Mouse (Mus musculus) forebrain, embryonic 16.5 days (tissue): ENCODE data around the gene Dolk. TPM values are rescaled to one million over a fixed set of nuclear protein-coding genes. Genes with fewer than 3 reads are reported as not detected.

Experiments used
- ATAC-seq: fragments of 200-750 bp; cut with Nextera tagmentation; 2 replicates; pipeline ENCODE4 v1.8.0; 2017; ENCODE audit warnings: mild to moderate bottlenecking, moderate library complexity
- H3K27ac ChIP-seq: fragments of 300-500 bp; sonication (generic); 2 replicates; pipeline ENCODE4 v1.5.1; 2014; ENCODE audit warnings: low read length, control low read depth
- H3K27me3 ChIP-seq: fragments of 300-500 bp; sonication (generic); replicated peaks from 2 replicates; pipeline ENCODE4 v1.6.1; 2014; ENCODE audit warnings: low read length; ENCODE audit not compliant: control insufficient read depth, insufficient read depth
- H3K36me3 ChIP-seq: fragments of 300-500 bp; sonication (generic); 2 replicates; pipeline ENCODE4 v1.6.1; 2014; ENCODE audit not compliant: control insufficient read depth, insufficient read depth
- H3K4me1 ChIP-seq: fragments of 300-500 bp; sonication (generic); replicated peaks from 2 replicates; pipeline ENCODE4 v1.6.1; 2014; ENCODE audit warnings: low read length; ENCODE audit not compliant: control insufficient read depth, insufficient read depth
- H3K4me2 ChIP-seq: fragments of 300-500 bp; sonication (generic); 2 replicates; pipeline ENCODE4 v1.6.1; 2014; ENCODE audit warnings: mild to moderate bottlenecking, low read length, control low read depth
- H3K4me3 ChIP-seq: fragments of 300-500 bp; sonication (generic); replicated peaks from 2 replicates; pipeline ENCODE4 v1.5.1; 2014; ENCODE audit warnings: mild to moderate bottlenecking, low read length, control low read depth
- H3K9ac ChIP-seq: fragments of 300-500 bp; sonication (generic); replicated peaks from 2 replicates; pipeline ENCODE4 v1.6.1; 2014; ENCODE audit warnings: low read depth, low read length, control low read depth
- H3K9me3 ChIP-seq: fragments of 300-500 bp; sonication (generic); 2 replicates; pipeline ENCODE4 v1.6.1; 2016; ENCODE audit warnings: low read length; ENCODE audit not compliant: control insufficient read depth
- WGBS: fragments of 180-500 bp; shearing (Covaris S2); extraction: QIAGEN DNeasy Blood & Tissue Kit; methylation state at CpG from one replicate; pipeline ENCODE4 v1.1.7; 2014; 5-methylcytosine and 5-hydroxymethylcytosine counted together
- polyA plus RNA-seq: library from polyadenylated mRNA; unstranded; fragments of >200 nt; fragmentation: Nextera tagmentation; extraction: Ambion mirVana; gene quantifications from 2 replicates; pipeline ENCODE4 v1.2.1, GENCODE M21; 2015

Gene Dolk
- polyA plus RNA-seq, 1 experiment from 2014 or later = 35.9 TPM

GRCm38 (mm10) chr2:30280743-30281142 lies 5.4 kb downstream of the Dolk start, which contains the start of gene Gm28038:
TSS of gene Gm28038 (plus strand) at chr2:30281043.
- 89% methylated on average over 11 of the region's 11 CpGs for WGBS
- no peak for ATAC-seq
- Histone ChIP-seq H3K4me1 (peaks cover 10% of the 10 kb centered on the region), H3K9ac (no peak within 1 kb of the TSS), H3K4me2 (no peak within 1 kb of the TSS), H3K36me3 (no peaks in the 10 kb centered on the region), H3K9me3 (no peaks in the 10 kb centered on the region), H3K27ac (no peak within 1 kb of the TSS), H3K27me3 (no peaks in the 10 kb centered on the region), H3K4me3 (no peak within 1 kb of the TSS)

GRCm38 (mm10) chr2:30270134-30270533 lies 16.0 kb downstream of the Dolk start:
- H3K27me3 ChIP-seq = no peaks in the 10 kb centered on the region
- no peak overlapping the region for H3K4me2 ChIP-seq
- H3K36me3 ChIP-seq = no peaks in the 10 kb centered on the region; the same call in 1 of the 2 replicates
- H3K4me1 ChIP-seq = peaks cover 16% of the 10 kb centered on the region
- ATAC-seq = peak; percentile 82
- no peak overlapping the region for H3K27ac ChIP-seq
- 41% methylated on average over 1 of the region's 1 CpGs for WGBS
- H3K4me3 ChIP-seq = no peak overlapping the region
- no peaks in the 10 kb centered on the region for H3K9me3 ChIP-seq
- H3K9ac ChIP-seq = no peak overlapping the region

- H3K9me3 ChIP-seq = no peaks in the 10 kb centered on the region
- no peak for ATAC-seq
- H3K27ac ChIP-seq = no peak overlapping the region
- H3K4me1 ChIP-seq = peaks cover 18% of the 10 kb centered on the region
- no peak overlapping the region for H3K9ac ChIP-seq
- H3K27me3 ChIP-seq = no peaks in the 10 kb centered on the region
- no peak overlapping the region for H3K4me3 ChIP-seq
- H3K36me3 ChIP-seq = no peaks in the 10 kb centered on the region; the same call in 1 of the 2 replicates
- H3K4me2 ChIP-seq = no peak overlapping the region
- WGBS = 91% methylated on average over 17 of the region's 17 CpGs
Measured at GRCm38 (mm10) chr2:30269241-30269990, 16.7 kb downstream of the Dolk start.

DNA sequence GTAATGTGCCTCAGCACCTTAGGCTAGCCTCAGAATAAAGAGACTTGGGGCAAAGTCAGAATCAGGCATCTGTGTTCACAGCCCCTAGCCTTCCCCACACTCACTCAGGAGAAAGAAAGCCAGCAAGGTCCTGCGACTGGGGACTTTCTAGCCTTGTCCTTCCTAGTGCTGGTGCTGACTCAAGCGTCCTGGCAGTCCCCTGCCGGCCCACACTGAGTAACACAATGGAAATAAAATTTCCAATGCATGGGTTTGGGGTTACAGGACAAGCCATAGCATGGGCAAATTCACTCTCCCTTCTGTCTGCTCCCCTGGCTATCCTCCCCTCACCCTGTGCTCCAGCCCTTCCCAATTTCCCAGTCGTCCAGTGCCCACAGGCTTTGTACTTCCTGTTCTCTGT lies 17.8 kb downstream of the Dolk start:
- H3K4me1 ChIP-seq = peaks cover 24% of the 10 kb centered on the region
- H3K4me3 ChIP-seq = no peak overlapping the region
- ATAC-seq = no peak
- no peaks in the 10 kb centered on the region for H3K27me3 ChIP-seq
- H3K27ac ChIP-seq = no peak overlapping the region
- H3K4me2 ChIP-seq = no peak overlapping the region
- H3K9me3 ChIP-seq = no peaks in the 10 kb centered on the region
- no peaks in the 10 kb centered on the region; the same call in none of the 2 replicates for H3K36me3 ChIP-seq
- WGBS = 74% methylated on average over 4 of the region's 4 CpGs
- no peak overlapping the region for H3K9ac ChIP-seq

GRCm38 (mm10) chr2:30267466-30267865 lies 18.7 kb downstream of the Dolk start:
- no peaks in the 10 kb centered on the region for H3K9me3 ChIP-seq
- no peak overlapping the region for H3K27ac ChIP-seq
- H3K9ac ChIP-seq = no peak overlapping the region
- H3K36me3 ChIP-seq = no peaks in the 10 kb centered on the region; the same call in none of the 2 replicates
- no peak overlapping the region for H3K4me2 ChIP-seq
- no peak for ATAC-seq
- H3K4me1 ChIP-seq = peaks cover 32% of the 10 kb centered on the region
- H3K4me3 ChIP-seq = no peak overlapping the region
- no peaks in the 10 kb centered on the region for H3K27me3 ChIP-seq
- WGBS = 91% methylated on average over 2 of the region's 2 CpGs

GRCm38 (mm10) chr2:30266392-30266941 lies 19.7 kb downstream of the Dolk start:
- peak overlapping the region; percentile 56 for H3K27ac ChIP-seq
- H3K27me3 ChIP-seq = no peaks in the 10 kb centered on the region
- no peak overlapping the region for H3K9ac ChIP-seq
- H3K9me3 ChIP-seq = no peaks in the 10 kb centered on the region
- no peak overlapping the region for H3K4me3 ChIP-seq
- peaks cover 6% of the 10 kb centered on the region for H3K36me3 ChIP-seq
- H3K4me1 ChIP-seq = peaks cover 35% of the 10 kb centered on the region
- no peak overlapping the region for H3K4me2 ChIP-seq
- 10% methylated on average over 4 of the region's 4 CpGs for WGBS
- no peak for ATAC-seq

GRCm38 (mm10) chr2:30265767-30266253 lies 20.3 kb downstream of the Dolk start, which contains the start of gene Phyhd1:
TSS of gene Phyhd1 (plus strand) at chr2:30266203.
- WGBS = 33% methylated on average over 5 of the region's 5 CpGs
- peak within 1 kb of the TSS; percentile 56 for H3K27ac ChIP-seq
- H3K4me2 ChIP-seq = no peak within 1 kb of the TSS
- H3K9ac ChIP-seq = no peak within 1 kb of the TSS; the same call in 1 of the 2 replicates
- ATAC-seq = no peak
- no peak within 1 kb of the TSS for H3K4me3 ChIP-seq
- H3K27me3 ChIP-seq = no peaks in the 10 kb centered on the region
- H3K4me1 ChIP-seq = peaks cover 35% of the 10 kb centered on the region
- peaks cover 7% of the 10 kb centered on the region for H3K36me3 ChIP-seq
- no peaks in the 10 kb centered on the region for H3K9me3 ChIP-seq

DNA sequence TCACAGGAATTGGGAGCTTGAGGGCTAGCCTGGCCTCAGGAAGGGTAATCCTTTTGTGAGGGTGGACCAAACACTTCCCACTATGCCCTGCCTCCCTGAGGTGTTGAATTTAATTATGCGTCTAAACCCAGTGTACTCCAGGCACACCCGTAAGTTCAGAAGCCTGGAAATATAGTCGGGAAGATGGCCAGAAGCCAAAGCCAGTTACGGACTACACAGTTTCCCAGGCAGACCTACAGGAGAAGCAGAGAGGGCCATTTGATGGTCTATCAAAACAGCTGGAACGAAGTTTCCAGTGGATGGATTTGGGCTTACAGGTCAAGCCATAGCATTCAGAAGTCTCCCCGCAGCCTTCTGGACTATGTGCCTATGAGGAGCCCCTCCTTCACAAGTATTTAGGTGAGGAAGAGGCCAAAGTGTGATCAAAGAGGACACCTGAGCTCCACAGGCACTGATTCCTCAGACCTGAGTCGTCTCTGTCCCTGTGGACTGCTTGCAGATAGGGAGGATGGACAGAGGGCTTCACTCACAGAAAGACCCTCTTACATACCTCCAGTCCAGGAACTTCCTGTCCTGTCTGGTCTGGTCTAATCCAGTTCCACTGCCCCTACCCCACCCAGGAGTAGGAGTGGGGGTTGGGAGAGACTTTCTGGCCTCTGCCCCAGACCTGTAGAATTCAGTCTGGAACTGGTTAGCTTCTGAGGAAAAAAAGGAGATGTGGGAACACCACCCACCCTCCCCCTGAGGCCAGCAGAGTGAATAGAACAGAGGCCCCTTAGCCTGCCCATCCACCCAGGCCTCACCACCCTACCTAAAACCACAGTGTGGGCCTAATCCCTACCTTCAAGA lies 21.2 kb downstream of the Dolk start:
- Histone ChIP-seq H3K27me3 (no peaks in the 10 kb centered on the region), H3K27ac (peak overlapping the region; percentile 22), H3K4me1 (peaks cover 35% of the 10 kb centered on the region), H3K9me3 (no peaks in the 10 kb centered on the region), H3K9ac (no peak overlapping the region), H3K4me2 (no peak overlapping the region), H3K36me3 (peaks cover 10% of the 10 kb centered on the region), H3K4me3 (no peak overlapping the region)
- no peak for ATAC-seq
- WGBS = 50% methylated on average over 7 of the region's 7 CpGs

DNA sequence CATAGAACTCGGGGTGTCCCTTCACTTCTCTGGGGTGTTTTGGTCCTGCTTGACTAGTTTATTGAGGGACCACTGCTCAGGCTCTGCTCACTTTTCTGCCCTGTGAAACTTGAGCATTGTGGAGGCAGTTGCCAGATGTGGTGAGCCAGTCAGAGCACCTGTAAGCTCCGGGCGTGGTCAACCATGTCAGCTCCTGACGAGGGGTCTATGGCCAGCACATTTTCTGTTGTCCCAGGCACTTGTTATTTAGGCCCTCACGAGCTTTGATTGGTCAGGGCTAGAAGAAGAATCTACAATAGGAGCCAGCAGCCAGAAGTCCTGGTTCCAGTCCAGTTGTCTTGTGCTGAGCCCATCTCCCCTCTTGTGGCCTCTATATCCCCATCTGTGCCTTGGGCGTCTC lies 22.3 kb downstream of the Dolk start:
- no peak for ATAC-seq
- Histone ChIP-seq H3K36me3 (peaks cover 10% of the 10 kb centered on the region), H3K9ac (no peak overlapping the region), H3K4me1 (peaks cover 35% of the 10 kb centered on the region), H3K4me3 (no peak overlapping the region), H3K4me2 (no peak overlapping the region), H3K9me3 (no peaks in the 10 kb centered on the region), H3K27ac (no peak overlapping the region), H3K27me3 (no peaks in the 10 kb centered on the region)
- 85% methylated on average over 6 of the region's 6 CpGs for WGBS
